23 mouse cellular contexts compared by ENCODE assay signal in genomic region chr13:12290700-12291099, GRCm38 (mm10).
"Had no signal": no experiment of that assay in that cellular context is flagged by ENCODE, and none has a peak within 500 bp of the region (broad histone marks: within the 10 kb centered on the region; RNA-seq: fewer than 3 reads in every experiment).

No protein-coding gene starts in this region.

- ATAC-seq: hindbrain, postnatal 0 days; intestine, embryonic 16.5 days; liver, embryonic 12.5 days had no signal

- H3K4me1 ChIP-seq: hindbrain, embryonic 13.5 days; hindbrain, embryonic 15.5 days; kidney, embryonic 15.5 days; limb, embryonic 13.5 days; liver, embryonic 12.5 days had no signal

- H3K36me3 ChIP-seq: hindbrain, embryonic 13.5 days; hindbrain, embryonic 15.5 days; kidney, embryonic 15.5 days; limb, embryonic 13.5 days; limb, embryonic 15.5 days; liver, embryonic 12.5 days had no signal

- H3K27ac ChIP-seq: heart, embryonic 10.5 days; hindbrain, embryonic 13.5 days; hindbrain, embryonic 15.5 days; hindbrain, postnatal 0 days; kidney, embryonic 15.5 days; kidney, postnatal 0 days; limb, embryonic 13.5 days; limb, embryonic 15.5 days; liver, embryonic 12.5 days; liver, embryonic 14.5 days had no signal

- H3K4me3 ChIP-seq: heart, embryonic 10.5 days; hindbrain, embryonic 13.5 days; hindbrain, embryonic 15.5 days; kidney, embryonic 15.5 days; limb, embryonic 13.5 days; limb, embryonic 15.5 days; liver, embryonic 12.5 days had no signal

- H3K9me3 ChIP-seq: heart, embryonic 10.5 days; hindbrain, embryonic 13.5 days; hindbrain, embryonic 15.5 days; kidney, embryonic 15.5 days; limb, embryonic 13.5 days; limb, embryonic 15.5 days; liver, embryonic 12.5 days had no signal

- H3K4me2 ChIP-seq: hindbrain, embryonic 13.5 days; hindbrain, embryonic 15.5 days; kidney, embryonic 15.5 days; limb, embryonic 13.5 days; limb, embryonic 15.5 days; liver, embryonic 12.5 days had no signal

- H3K9ac ChIP-seq: hindbrain, embryonic 13.5 days; hindbrain, embryonic 15.5 days; kidney, embryonic 15.5 days; limb, embryonic 13.5 days; limb, embryonic 15.5 days; liver, embryonic 12.5 days; liver, embryonic 14.5 days had no signal

- H3K27me3 ChIP-seq: hindbrain, embryonic 13.5 days; hindbrain, embryonic 15.5 days; kidney, embryonic 15.5 days; limb, embryonic 13.5 days; limb, embryonic 15.5 days; liver, embryonic 12.5 days had no signal

- DNase-seq: gastrocnemius, postnatal 14 days; gastrocnemius, postnatal 36 days; heart, postnatal 14 days; heart, postnatal 36 days; kidney, adult 11 months; kidney, adult 2 months; kidney, adult 9 months; kidney, postnatal 14 days; kidney, postnatal 36 days; layer of hippocampus, adult 9-11 months; layer of hippocampus, postnatal 36 days; left cerebral cortex, postnatal 4 days had no signal
